Mouse (Mus musculus) right cerebral cortex, postnatal 14 days (tissue): ENCODE measurements around the gene Vmn2r110.

ENCODE experiments used
- DNase-seq: peaks from one replicate; pipeline ENCODE4 v3.0.0; 2022

Gene Vmn2r110

GRCm38 (mm10) chr17:20596323-20596722 lies at the start of gene Vmn2r110:
TSS of gene Vmn2r110 (minus strand) at chr17:20596423.
- DNase-seq: no peak

DNA sequence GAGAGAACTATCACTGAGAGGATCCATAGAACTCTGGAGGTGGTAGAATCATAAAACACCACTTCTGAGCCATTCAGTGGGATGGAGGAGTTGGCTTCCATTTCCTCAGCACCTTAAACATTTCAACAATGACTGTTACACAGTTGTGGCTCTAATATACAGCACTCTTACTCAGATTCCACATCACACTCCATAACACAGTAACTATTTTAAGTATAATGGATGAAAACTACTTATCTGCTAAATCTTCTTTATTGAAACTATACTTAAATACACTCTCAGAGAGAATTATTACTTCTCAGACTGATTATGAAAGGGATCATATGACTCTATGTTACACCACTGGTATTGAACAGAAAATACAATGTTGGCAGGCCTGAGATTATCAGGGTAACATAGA lies 28.6 kb upstream of the Vmn2r110 start, which contains the start of gene Fpr-rs3:
Gene Fpr-rs3, minus strand, starts transcription at position 101 of the 400 bp plus-strand sequence.
- no peak for DNase-seq

DNA sequence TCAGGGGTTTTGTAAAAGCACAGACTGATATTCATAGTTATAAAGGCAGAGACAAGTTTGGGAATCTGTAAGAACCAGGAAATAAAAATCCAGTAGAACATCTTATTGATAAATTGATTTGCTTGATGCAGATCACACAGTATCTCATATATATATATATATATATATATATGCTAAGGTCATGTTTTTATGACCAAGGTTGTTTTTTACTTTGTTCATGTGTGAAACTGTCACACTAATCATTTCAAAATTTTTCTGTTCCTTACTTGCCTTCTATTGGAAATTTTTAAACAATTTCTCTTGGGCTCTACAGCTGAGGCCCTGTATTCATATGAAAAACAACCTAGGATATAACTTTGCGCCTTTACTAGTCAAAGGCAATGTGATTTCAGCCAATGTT lies 31.6 kb downstream of the Vmn2r110 start, which contains the start of gene Vmn2r109:
Gene Vmn2r109, minus strand, starts transcription at position 101 of the 400 bp plus-strand sequence.
- DNase-seq: no peak
